Mouse (Mus musculus) skeletal muscle tissue, postnatal 0 days (tissue): ENCODE data around the gene Rpl3. TPM values are rescaled to one million over a fixed set of nuclear protein-coding genes. Genes with fewer than 3 reads are reported as not detected.

ENCODE experiments used
- microRNA-seq, 2 experiments: library from miRNA; unstranded; fragments of <30 nt; microRNA quantifications; one replicate each; pipeline ENCODE4; 2016
- polyA plus RNA-seq: library from polyadenylated mRNA; unstranded; fragments of >200 nt; fragmentation: Nextera tagmentation; extraction: Ambion mirVana; gene quantifications from 2 replicates; pipeline ENCODE4 v1.2.1, GENCODE M21; 2015

Rpl3 gene
- polyA plus RNA-seq: 456 and 470 TPM in 2 replicates

GRCm38 (mm10) chr15:80091121-80091955 is at the start of gene Rpl3, which contains the start of gene Syngr1:
Gene Rpl3, minus strand, starts transcription at chr15:80091868.
Gene Syngr1, plus strand, starts transcription at chr15:80091334.

GRCm38 (mm10) chr15:80132993-80133586 is 41.4 kb upstream of the Rpl3 start, which contains the start of gene Tab1:
Gene Tab1, plus strand, starts transcription at chr15:80133127.

Small RNA genes within 50 kb of the gene (microRNA-seq; reads per million reads assigned to microRNA genes)
- gene Snord43: 13.1 to 31.4 reads per million in 2 experiments

Other genes starting within 250 kb of the Rpl3 start
- gene Apobec3, start 200.2 kb downstream of the Rpl3 start, polyA plus RNA-seq: 7.5 and 8.2 TPM in 2 replicates
- 0.60 and 0.94 TPM in 2 replicates for gene Cbx7, start 120.7 kb downstream of the Rpl3 start, polyA plus RNA-seq
- gene Pdgfb, start 76.9 kb downstream of the Rpl3 start, polyA plus RNA-seq: 5.7 and 6.3 TPM in 2 replicates
- gene Syngr1, start 534 bp downstream of the Rpl3 start, polyA plus RNA-seq: 11.7 and 12.5 TPM in 2 replicates
- gene Tab1, start 41.3 kb upstream of the Rpl3 start, polyA plus RNA-seq: 15.7 and 16.6 TPM in 2 replicates
- gene Mgat3, start 81.9 kb upstream of the Rpl3 start, polyA plus RNA-seq: 0.37 and 0.54 TPM in 2 replicates
- 16.4 and 16.9 TPM in 2 replicates for gene Mief1, start 142.2 kb upstream of the Rpl3 start, polyA plus RNA-seq
- not detected in 2 replicates for gene AC140267.1, start 144.0 kb upstream of the Rpl3 start, polyA plus RNA-seq
- gene Atf4, start 163.3 kb upstream of the Rpl3 start, polyA plus RNA-seq: 80.7 and 91.4 TPM in 2 replicates
- 36.2 and 38.9 TPM in 2 replicates for gene Rps19bp1, start 172.4 kb upstream of the Rpl3 start, polyA plus RNA-seq
- 0.01 TPM in 1 of 2 replicates, not detected in the other for gene Cacna1i, start 195.4 kb upstream of the Rpl3 start, polyA plus RNA-seq